Mouse (Mus musculus) right cerebral cortex, postnatal 36 days (tissue): ENCODE data around the gene Ccdc124.
"Not testable (repeated sequence)": the region's sequence is repeated elsewhere in the genome, so short reads cannot be mapped to it uniquely, and the experiment has no call there.

Experiments
- DNase-seq, 2 experiments: peaks; one replicate each; pipeline ENCODE4 v3.0.0; 2022; ENCODE audit warnings: low spot score in 2 of 2, mixed read lengths in 1 of 2

The Ccdc124 gene

GRCm38 (mm10) chr8:70822594-70822993 is 51.1 kb downstream of the Ccdc124 start:
- not testable (repeated sequence) for DNase-seq

- DNase-seq, result no peak
These were observed 51.7 kb downstream of the Ccdc124 start for GRCm38 (mm10) chr8:70821992-70822391.

GRCm38 (mm10) chr8:70821399-70821962 is 52.3 kb downstream of the Ccdc124 start:
- no peak for DNase-seq

- DNase-seq, result no peak
These were observed 53.4 kb downstream of the Ccdc124 start for GRCm38 (mm10) chr8:70820101-70820935.
